Mouse (Mus musculus) CH12.LX (cell line): ENCODE results near the gene Zswim8. TPM values are rescaled to one million over a fixed set of nuclear protein-coding genes. Genes with fewer than 3 reads are reported as not detected.

Source experiments
- DNase-seq: peaks from one replicate; pipeline ENCODE4 v3.0.0-alpha.2; 2013; ENCODE audit errors: extremely low read depth
- H3K27ac ChIP-seq: 2 replicates; pipeline ENCODE4 v1.5.1; 2012; ENCODE audit warnings: low read depth, mild to moderate bottlenecking, control low read depth, moderate library complexity; ENCODE audit not compliant: insufficient read depth
- H3K27me3 ChIP-seq: replicated peaks from 2 replicates; pipeline ENCODE3; 2012; ENCODE audit warnings: inconsistent platforms
- H3K36me3 ChIP-seq, 2 experiments: replicated peaks in 1 of 2; 2 replicates each; pipeline versions ENCODE3 to v1.6.1; 2012; ENCODE audit warnings: inconsistent platforms in 1 of 2, low read length in 1 of 2, mild to moderate bottlenecking in 1 of 2, mixed read lengths in 1 of 2, moderate library complexity in 1 of 2; ENCODE audit not compliant: control insufficient read depth in 1 of 2, insufficient read depth in 1 of 2
- H3K4me1 ChIP-seq, 2 experiments: 2 replicates each; pipeline ENCODE4 v1.6.1; 2012; ENCODE audit warnings: inconsistent platforms in 1 of 2, moderate library complexity in 1 of 2; ENCODE audit not compliant: insufficient read depth in 2 of 2, control insufficient read depth in 1 of 2
- H3K4me2 ChIP-seq: 2 replicates; pipeline ENCODE4 v1.6.1; 2012; ENCODE audit warnings: low read depth, mild to moderate bottlenecking, control low read depth; ENCODE audit not compliant: poor library complexity, insufficient read depth, severe bottlenecking
- H3K4me3 ChIP-seq, 3 experiments: fragments of 150-350 bp in 1 of 3; sonication (generic) in 1 of 3; replicated peaks in 1 of 3; 2 replicates each; pipeline versions ENCODE3 to v1.5.1; 2011 to 2012; ENCODE audit warnings: low read depth in 2 of 3, low read length in 2 of 3, mild to moderate bottlenecking in 2 of 3, moderate library complexity in 2 of 3, control low read depth in 1 of 3, improper control_type of control experiment in 1 of 3, inconsistent platforms in 1 of 3, mixed read lengths in 1 of 3; ENCODE audit not compliant: poor library complexity in 1 of 3
- H3K79me2 ChIP-seq: replicated peaks from 2 replicates; pipeline ENCODE4 v1.6.1; 2012; ENCODE audit warnings: mild to moderate bottlenecking, moderate library complexity; ENCODE audit not compliant: control insufficient read depth, poor library complexity, insufficient read depth, severe bottlenecking; ENCODE audit errors: extremely low read depth
- H3K9ac ChIP-seq: 2 replicates; pipeline ENCODE4 v1.6.1; 2012; ENCODE audit warnings: low read depth, mild to moderate bottlenecking, control low read depth, moderate library complexity; ENCODE audit not compliant: insufficient read depth
- H3K9me3 ChIP-seq: replicated peaks from 2 replicates; pipeline ENCODE3; 2012; ENCODE audit warnings: low read length, inconsistent platforms, mixed read lengths
- BHLHE40 ChIP-seq: IDR thresholded peaks from 2 replicates; pipeline ENCODE4 v1.6.1; 2011; ENCODE audit warnings: mild to moderate bottlenecking, low read depth, low read length, improper control_type of control experiment
- CHD1 ChIP-seq: IDR thresholded peaks from 2 replicates; pipeline ENCODE4 v1.6.1; 2012; ENCODE audit warnings: low read depth, low read length, improper control_type of control experiment, inconsistent platforms
- CHD2 ChIP-seq: IDR thresholded peaks from 2 replicates; pipeline ENCODE4 v1.6.1; 2011; ENCODE audit warnings: low read length, improper control_type of control experiment
- CTCF ChIP-seq, 2 experiments: IDR thresholded peaks in 1 of 2; conservative IDR thresholded peaks in 1 of 2; 2 replicates each; pipeline ENCODE4 v1.5.1; 2011 to 2012; ENCODE audit warnings: low read depth in 2 of 2, low read length in 2 of 2, improper control_type of control experiment in 1 of 2, inconsistent platforms in 1 of 2, mild to moderate bottlenecking in 1 of 2, moderate library complexity in 1 of 2
- ELF1 ChIP-seq: IDR thresholded peaks from 2 replicates; pipeline ENCODE4 v1.6.1; 2014; ENCODE audit warnings: low read depth, mild to moderate bottlenecking, inconsistent platforms, low read length, improper control_type of control experiment
- EP300 ChIP-seq: IDR thresholded peaks from 2 replicates; pipeline ENCODE4 v1.6.1; 2011; ENCODE audit warnings: low read length, improper control_type of control experiment
- ETS1 ChIP-seq: conservative IDR thresholded peaks from 2 replicates; pipeline ENCODE4 v1.6.1; 2012; ENCODE audit warnings: low read depth, mild to moderate bottlenecking, inconsistent platforms, low read length, improper control_type of control experiment, moderate library complexity
- GABPA ChIP-seq: IDR thresholded peaks from 2 replicates; pipeline ENCODE4 v1.6.1; 2012; ENCODE audit warnings: low read depth, low read length, improper control_type of control experiment, inconsistent platforms; ENCODE audit not compliant: insufficient replicate concordance
- HCFC1 ChIP-seq: IDR thresholded peaks from 2 replicates; pipeline ENCODE4 v1.6.1; 2012; ENCODE audit warnings: low read depth, mild to moderate bottlenecking, inconsistent platforms, low read length, improper control_type of control experiment
- JUND ChIP-seq: conservative IDR thresholded peaks from 2 replicates; pipeline ENCODE4 v1.6.1; 2011; ENCODE audit warnings: low read depth, low read length, improper control_type of control experiment
- MAFK ChIP-seq: IDR thresholded peaks from 2 replicates; pipeline ENCODE4 v1.6.1; 2011; ENCODE audit warnings: low read length, improper control_type of control experiment; ENCODE audit not compliant: insufficient replicate concordance
- MAZ ChIP-seq: IDR thresholded peaks from 2 replicates; pipeline ENCODE4 v1.6.1; 2012; ENCODE audit warnings: low read depth, mild to moderate bottlenecking, inconsistent platforms, low read length, improper control_type of control experiment, moderate library complexity
- MEF2A ChIP-seq: IDR thresholded peaks from 2 replicates; pipeline ENCODE4 v1.6.1; 2014; ENCODE audit warnings: low read depth, mild to moderate bottlenecking, inconsistent platforms, low read length, improper control_type of control experiment, borderline replicate concordance
- MXI1 ChIP-seq: IDR thresholded peaks from 2 replicates; pipeline ENCODE4 v1.6.1; 2011; ENCODE audit warnings: mild to moderate bottlenecking, low read depth, low read length, improper control_type of control experiment
- NELFE ChIP-seq: IDR thresholded peaks from 2 replicates; pipeline ENCODE4 v1.6.1; 2011; ENCODE audit warnings: low read depth, low read length, improper control_type of control experiment
- PAX5 ChIP-seq: IDR thresholded peaks from 2 replicates; pipeline ENCODE4 v1.6.1; 2012; ENCODE audit warnings: low read length, inconsistent platforms, mixed read lengths
- RCOR1 ChIP-seq: conservative IDR thresholded peaks from 2 replicates; pipeline ENCODE4 v1.6.1; 2012; ENCODE audit warnings: low read depth, mild to moderate bottlenecking, inconsistent platforms, low read length, improper control_type of control experiment
- SIN3A ChIP-seq: IDR thresholded peaks from 2 replicates; pipeline ENCODE4 v1.6.1; 2012; ENCODE audit warnings: low read length, improper control_type of control experiment, inconsistent platforms
- SMC3 ChIP-seq: IDR thresholded peaks from 2 replicates; pipeline ENCODE4 v1.6.1; 2011; ENCODE audit warnings: low read depth, low read length, improper control_type of control experiment
- TCF12 ChIP-seq: IDR thresholded peaks from 2 replicates; pipeline ENCODE4 v1.6.1; 2014; ENCODE audit warnings: low read depth, mild to moderate bottlenecking, inconsistent platforms, low read length, improper control_type of control experiment
- UBTF ChIP-seq: IDR thresholded peaks from 2 replicates; pipeline ENCODE4 v1.6.1; 2012; ENCODE audit warnings: low read depth, mild to moderate bottlenecking, inconsistent platforms, low read length, improper control_type of control experiment, moderate library complexity
- USF1 ChIP-seq: IDR thresholded peaks from 2 replicates; pipeline ENCODE4 v1.6.1; 2014; ENCODE audit warnings: low read depth, mild to moderate bottlenecking, inconsistent platforms, low read length, improper control_type of control experiment
- USF2 ChIP-seq: conservative IDR thresholded peaks from 2 replicates; pipeline ENCODE4 v1.6.1; 2011; ENCODE audit warnings: low read depth, low read length, improper control_type of control experiment
- ZC3H11A ChIP-seq: IDR thresholded peaks from 2 replicates; pipeline ENCODE4 v1.6.1; 2012; ENCODE audit warnings: low read depth, mild to moderate bottlenecking, inconsistent platforms, low read length, improper control_type of control experiment
- ZKSCAN1 ChIP-seq: IDR thresholded peaks from 2 replicates; pipeline ENCODE4 v1.6.1; 2012; ENCODE audit warnings: low read depth, inconsistent platforms, low read length, improper control_type of control experiment, borderline replicate concordance
- dilution Hi-C: fragments of 300-500 bp; cut with MboI; formaldehyde crosslinking; loops from 2 replicates; pipeline ENCODE4 v1.14.3; 2020; ENCODE audit warnings: low sequenced_read_pairs; ENCODE audit not compliant: extremely low pct_unique_long_range_greater_than_20kb, extremely low pct_ligation_motif_present
- in situ Hi-C: fragments of 300-500 bp; cut with MboI; formaldehyde crosslinking; loops from 3 replicates; pipeline ENCODE4 v1.14.3; 2019; ENCODE audit warnings: low sequenced_read_pairs, low pct_ligation_motif_present, low pct_unique_long_range_greater_than_20kb, mixed read lengths
- polyA plus RNA-seq: library from polyadenylated mRNA; unstranded; fragments of >175 nt; gene quantifications from 2 replicates; pipeline ENCODE4 v1.2.1, GENCODE M21; 2012; ENCODE audit warnings: low read depth; ENCODE audit not compliant: insufficient read length
- total RNA-seq, 2 experiments: library from RNA; depleted of rRNA; stranded (reverse); fragments of 300-350 nt in 1 of 2; fragments of >200 nt in 1 of 2; gene quantifications; 2 replicates each; pipeline ENCODE4 v1.2.3; 2012 to 2014

Zswim8 gene
- total and polyA plus RNA-seq, 3 experiments: 9.5 to 39.6 (median 22.6) TPM

GRCm38 (mm10) chr14:20768581-20768980, 61.2 kb downstream of the Zswim8 start:
- Histone ChIP-seq H3K36me3 (peaks cover 35 to 91% of the 10 kb centered on the region in 2 experiments), H3K4me3 (no peak overlapping the region), H3K4me2 (no peak overlapping the region), H3K27ac (no peak overlapping the region), H3K27me3 (no peaks in the 10 kb centered on the region), H3K79me2 (no peaks in the 10 kb centered on the region), H3K9me3 (no peaks in the 10 kb centered on the region), H3K4me1 (peaks cover 0 to 7% of the 10 kb centered on the region in 2 experiments; a peak in 2 of 4 replicates), H3K9ac (no peak overlapping the region)
- no peak for TF ChIP-seq ZC3H11A
- no peak for TF ChIP-seq CHD2
- TF ChIP-seq PAX5: no peak
- TF ChIP-seq MEF2A: no peak
- TF ChIP-seq UBTF: no peak
- no peak for TF ChIP-seq EP300
- no peak for TF ChIP-seq ELF1
- no peak for TF ChIP-seq CTCF (conservative IDR thresholded peaks at IDR 0.05 in 1 of 2, IDR thresholded peaks at IDR 0.05 in 1 of 2; ENCODE audit: low read depth in 2 of 2, low read length in 2 of 2)
- in situ Hi-C loops (no loop called here), dilution Hi-C loops (no loop called here)
- no peak for DNase-seq

- no peak for DNase-seq
- Histone ChIP-seq H3K4me2 (no peak overlapping the region), H3K9ac (no peak overlapping the region), H3K27me3 (no peaks in the 10 kb centered on the region), H3K9me3 (no peaks in the 10 kb centered on the region), H3K79me2 (peaks cover 3% of the 10 kb centered on the region)
- dilution Hi-C loops: no loop called here
- TF ChIP-seq BHLHE40: no peak
- TF ChIP-seq SMC3: no peak
- TF ChIP-seq NELFE: no peak
- no peak for TF ChIP-seq HCFC1
- TF ChIP-seq JUND: no peak
- TF ChIP-seq ZC3H11A: no peak
- TF ChIP-seq CHD1: no peak
- TF ChIP-seq, all 38 proteins: peak for 0
- peaks cover 0 to 34% of the 10 kb centered on the region in 2 experiments; a peak in 2 of 4 replicates for H3K4me1 ChIP-seq
- in situ Hi-C loops: no loop called here
- no peak overlapping the region for H3K4me3 ChIP-seq
- peaks cover 17 to 80% of the 10 kb centered on the region in 2 experiments for H3K36me3 ChIP-seq
- no peak overlapping the region for H3K27ac ChIP-seq
Measured at GRCm38 (mm10) chr14:20771941-20772340, 64.6 kb downstream of the Zswim8 start.

- peaks cover 21 to 79% of the 10 kb centered on the region in 2 experiments for H3K36me3 ChIP-seq
- H3K4me1 ChIP-seq: peaks cover 0 to 34% of the 10 kb centered on the region in 2 experiments; a peak in 2 of 4 replicates
Measured at GRCm38 (mm10) chr14:20772808-20773207, 65.5 kb downstream of the Zswim8 start.

More at GRCm38 (mm10) chr14:20772808-20773207, 65.5 kb downstream of the Zswim8 start:
- Histone ChIP-seq H3K79me2 (peaks cover 3% of the 10 kb centered on the region), H3K4me2 (no peak overlapping the region), H3K9me3 (no peaks in the 10 kb centered on the region), H3K4me3 (no peak overlapping the region), H3K27me3 (no peaks in the 10 kb centered on the region), H3K27ac (no peak overlapping the region), H3K9ac (no peak overlapping the region)
- TF ChIP-seq NELFE (no peak), UBTF (no peak), ZKSCAN1 (no peak), SIN3A (no peak), USF1 (no peak), HCFC1 (no peak), MAZ (no peak), MXI1 (no peak), MAFK (no peak), MEF2A (no peak), ETS1 (no peak), GABPA (no peak), TCF12 (no peak), USF2 (no peak), RCOR1 (no peak)
- in situ Hi-C loops (no loop called here), dilution Hi-C loops (no loop called here)
- DNase-seq: no peak
